Mouse (Mus musculus) kidney, adult 2 months (tissue): ENCODE data around the gene Maml2. TPM values are rescaled to one million over a fixed set of nuclear protein-coding genes. Genes with fewer than 3 reads are reported as not detected.

Source experiments
- DNase-seq: peaks from one replicate; pipeline ENCODE4 v3.0.0; 2021
- H3K27ac ChIP-seq: fragments of 200-500 bp; 2 replicates; pipeline ENCODE4 v1.5.1; 2012; ENCODE audit warnings: low read depth, low read length, control low read depth, inconsistent platforms; ENCODE audit not compliant: insufficient read depth
- H3K27me3 ChIP-seq: fragments of 200-500 bp; replicated peaks from 2 replicates; pipeline ENCODE4 v1.6.1; 2012; ENCODE audit warnings: mild to moderate bottlenecking, moderate library complexity, low read length, inconsistent platforms; ENCODE audit not compliant: control insufficient read depth, insufficient read depth
- H3K36me3 ChIP-seq: fragments of 200-500 bp; 2 replicates; pipeline ENCODE4 v1.6.1; 2012; ENCODE audit warnings: mild to moderate bottlenecking, moderate library complexity, low read length, inconsistent platforms; ENCODE audit not compliant: control insufficient read depth, insufficient read depth
- H3K4me1 ChIP-seq: fragments of 200-500 bp; 2 replicates; pipeline ENCODE4 v1.6.1; 2011; ENCODE audit warnings: low read length; ENCODE audit not compliant: control insufficient read depth, insufficient read depth
- H3K4me3 ChIP-seq: fragments of 200-500 bp; 2 replicates; pipeline ENCODE4 v1.5.1; 2011; ENCODE audit warnings: mild to moderate bottlenecking, low read depth, low read length, control low read depth; ENCODE audit not compliant: insufficient read depth
- CTCF ChIP-seq: fragments of 200-500 bp; conservative IDR thresholded peaks from 2 replicates; pipeline ENCODE4 v1.5.1; 2011; ENCODE audit warnings: low read depth, mild to moderate bottlenecking, control low read depth, low read length, moderate library complexity, mixed read lengths; ENCODE audit not compliant: insufficient read depth, insufficient read length
- POLR2A ChIP-seq: fragments of 200-500 bp; IDR thresholded peaks from one replicate; pipeline ENCODE4 v1.6.1; 2011; ENCODE audit warnings: low read depth, low read length, control low read depth
- WGBS: fragments of 180-500 bp; shearing (Covaris S2); methylation state at CpG from one replicate; pipeline ENCODE4 v1.1.7; 2018; 5-methylcytosine and 5-hydroxymethylcytosine counted together
- polyA plus RNA-seq: library from polyadenylated mRNA; depleted of rRNA; stranded (reverse); fragments of >200 nt; gene quantifications from 2 replicates; pipeline ENCODE4 v1.2.3, GENCODE M21; 2012

Maml2 gene
- polyA plus RNA-seq, 1 experiment: 4.8 TPM

- Histone ChIP-seq H3K27me3 (no peaks in the 10 kb centered on the region), H3K27ac (no peak overlapping the region), H3K4me1 (no peaks in the 10 kb centered on the region; the same call in 1 of the 2 replicates), H3K4me3 (no peak overlapping the region), H3K36me3 (no peaks in the 10 kb centered on the region)
- TF ChIP-seq CTCF: no peak
- TF ChIP-seq POLR2A: no peak
- DNase-seq: no peak
- 50% methylated on average over 8 of the region's 8 CpGs for WGBS
These were observed 246.4 kb downstream of the Maml2 start for GRCm38 (mm10) chr9:13544133-13544532.

- Histone ChIP-seq H3K27ac (no peak overlapping the region), H3K4me3 (no peak overlapping the region), H3K4me1 (no peaks in the 10 kb centered on the region; the same call in 1 of the 2 replicates), H3K36me3 (no peaks in the 10 kb centered on the region), H3K27me3 (no peaks in the 10 kb centered on the region)
- 59% methylated on average over 6 of the region's 6 CpGs for WGBS
- no peak for DNase-seq
- no peak for TF ChIP-seq CTCF
- no peak for TF ChIP-seq POLR2A
These were observed 248.0 kb downstream of the Maml2 start for GRCm38 (mm10) chr9:13545726-13546125.

- no peak for DNase-seq
- no peak overlapping the region for H3K4me3 ChIP-seq
- H3K27me3 ChIP-seq: no peaks in the 10 kb centered on the region
- no peak for TF ChIP-seq POLR2A
- no peak for TF ChIP-seq CTCF
- no peak overlapping the region for H3K27ac ChIP-seq
- H3K36me3 ChIP-seq: no peaks in the 10 kb centered on the region
- H3K4me1 ChIP-seq: no peaks in the 10 kb centered on the region
- WGBS: 56% methylated on average over 3 of the region's 3 CpGs
These were observed 252.2 kb downstream of the Maml2 start for GRCm38 (mm10) chr9:13549911-13550310.

- WGBS: 70% methylated on average over 5 of the region's 5 CpGs
- no peak for TF ChIP-seq CTCF
- TF ChIP-seq POLR2A: no peak
- no peak overlapping the region for H3K27ac ChIP-seq
These were observed 254.8 kb downstream of the Maml2 start for GRCm38 (mm10) chr9:13552380-13553052.

GRCm38 (mm10) chr9:13554773-13555172, 257.0 kb downstream of the Maml2 start:
- H3K4me1 ChIP-seq: peaks cover 8% of the 10 kb centered on the region; the same call in 1 of the 2 replicates
- no peaks in the 10 kb centered on the region for H3K36me3 ChIP-seq
- no peak overlapping the region for H3K27ac ChIP-seq
- no peak for DNase-seq
- H3K27me3 ChIP-seq: no peaks in the 10 kb centered on the region
- WGBS: 88% methylated on average over 5 of the region's 5 CpGs
- TF ChIP-seq CTCF: no peak
- TF ChIP-seq POLR2A: no peak
- H3K4me3 ChIP-seq: no peak overlapping the region

More at GRCm38 (mm10) chr9:13552380-13553052, 254.8 kb downstream of the Maml2 start:
- H3K4me1 ChIP-seq: no peaks in the 10 kb centered on the region
- H3K36me3 ChIP-seq: no peaks in the 10 kb centered on the region
- H3K4me3 ChIP-seq: no peak overlapping the region
- no peak for DNase-seq
- H3K27me3 ChIP-seq: no peaks in the 10 kb centered on the region

- Histone ChIP-seq H3K27me3 (no peaks in the 10 kb centered on the region), H3K4me1 (peaks cover 8% of the 10 kb centered on the region; the same call in 1 of the 2 replicates), H3K36me3 (no peaks in the 10 kb centered on the region), H3K4me3 (no peak overlapping the region), H3K27ac (no peak overlapping the region)
- WGBS: 83% methylated on average over 8 of the region's 8 CpGs
- DNase-seq: no peak
- TF ChIP-seq POLR2A (no peak), CTCF (no peak)
These were observed 258.3 kb downstream of the Maml2 start for GRCm38 (mm10) chr9:13555973-13556481.

- Histone ChIP-seq H3K36me3 (no peaks in the 10 kb centered on the region), H3K4me3 (no peak overlapping the region), H3K27ac (no peak overlapping the region), H3K27me3 (no peaks in the 10 kb centered on the region), H3K4me1 (peaks cover 8% of the 10 kb centered on the region; the same call in 1 of the 2 replicates)
- no peak for DNase-seq
- TF ChIP-seq POLR2A: no peak
- no peak for TF ChIP-seq CTCF
- 82% methylated on average over 3 of the region's 3 CpGs for WGBS
These were observed 258.9 kb downstream of the Maml2 start for GRCm38 (mm10) chr9:13556696-13557095.
